Mouse (Mus musculus) testis, adult 2 months (tissue): ENCODE measurements around the gene Rad51b. TPM values are rescaled to one million over a fixed set of nuclear protein-coding genes. Genes with fewer than 3 reads are reported as not detected.

ENCODE experiments used
- H3K27ac ChIP-seq: fragments of 200-500 bp; 2 replicates; pipeline ENCODE4 v1.5.1; 2012; ENCODE audit warnings: low read depth, low read length; ENCODE audit not compliant: control insufficient read depth, insufficient read depth
- H3K27me3 ChIP-seq: fragments of 200-500 bp; 2 replicates; pipeline ENCODE4 v1.6.1; 2012; ENCODE audit warnings: mild to moderate bottlenecking, low read length, moderate library complexity; ENCODE audit not compliant: control insufficient read depth, insufficient read depth
- H3K36me3 ChIP-seq: fragments of 200-500 bp; 2 replicates; pipeline ENCODE4 v1.6.1; 2012; ENCODE audit warnings: mild to moderate bottlenecking, low read length; ENCODE audit not compliant: control insufficient read depth, insufficient read depth
- H3K4me1 ChIP-seq: fragments of 200-500 bp; 2 replicates; pipeline ENCODE4 v1.6.1; 2012; ENCODE audit warnings: low read length; ENCODE audit not compliant: control insufficient read depth, insufficient read depth
- H3K4me3 ChIP-seq: fragments of 200-500 bp; 2 replicates; pipeline ENCODE4 v1.5.1; 2012; ENCODE audit warnings: low read depth, mild to moderate bottlenecking, low read length, moderate library complexity, mixed read lengths; ENCODE audit not compliant: control insufficient read depth
- CTCF ChIP-seq: fragments of 200-500 bp; IDR thresholded peaks from 2 replicates; pipeline ENCODE4 v1.5.1; 2012; ENCODE audit warnings: low read depth, mild to moderate bottlenecking, inconsistent platforms, low read length, moderate library complexity; ENCODE audit not compliant: control insufficient read depth, insufficient read depth, insufficient replicate concordance
- POLR2A ChIP-seq: fragments of 200-500 bp; IDR thresholded peaks from 2 replicates; pipeline ENCODE4 v1.6.1; 2012; ENCODE audit warnings: low read depth, mild to moderate bottlenecking, inconsistent platforms, low read length, moderate library complexity; ENCODE audit not compliant: control insufficient read depth
- polyA plus RNA-seq: library from polyadenylated mRNA; depleted of rRNA; stranded (reverse); fragments of >200 nt; gene quantifications from 2 replicates; pipeline ENCODE4 v1.2.3, GENCODE M21; 2012

Rad51b gene
- polyA plus RNA-seq, 1 experiment: 2.7 TPM

- Histone ChIP-seq H3K27ac (no peak overlapping the region), H3K4me3 (no peak overlapping the region)
Observed at GRCm38 (mm10) chr12:79389971-79390370, 92.9 kb downstream of the Rad51b start.

GRCm38 (mm10) chr12:79393636-79394035 lies 96.6 kb downstream of the Rad51b start:
- Histone ChIP-seq H3K4me1 (no peaks in the 10 kb centered on the region), H3K27me3 (no peaks in the 10 kb centered on the region), H3K4me3 (no peak overlapping the region), H3K36me3 (no peaks in the 10 kb centered on the region), H3K27ac (no peak overlapping the region)
- TF ChIP-seq CTCF (no peak), POLR2A (no peak)

More at GRCm38 (mm10) chr12:79389971-79390370, 92.9 kb downstream of the Rad51b start:
- no peaks in the 10 kb centered on the region for H3K36me3 ChIP-seq
- H3K27me3 ChIP-seq: no peaks in the 10 kb centered on the region
- TF ChIP-seq POLR2A (no peak), CTCF (no peak)
- H3K4me1 ChIP-seq: no peaks in the 10 kb centered on the region

- TF ChIP-seq CTCF: no peak
- TF ChIP-seq POLR2A: no peak
- Histone ChIP-seq H3K27ac (no peak overlapping the region), H3K4me1 (no peaks in the 10 kb centered on the region), H3K4me3 (no peak overlapping the region), H3K36me3 (no peaks in the 10 kb centered on the region), H3K27me3 (no peaks in the 10 kb centered on the region)
Observed at GRCm38 (mm10) chr12:79403992-79404391, 106.9 kb downstream of the Rad51b start.

- H3K36me3 ChIP-seq: no peaks in the 10 kb centered on the region
- TF ChIP-seq POLR2A: no peak
- no peak overlapping the region for H3K4me3 ChIP-seq
- H3K27ac ChIP-seq: no peak overlapping the region
- no peaks in the 10 kb centered on the region for H3K27me3 ChIP-seq
- no peaks in the 10 kb centered on the region for H3K4me1 ChIP-seq
Observed at GRCm38 (mm10) chr12:79404494-79404893, 107.4 kb downstream of the Rad51b start.

GRCm38 (mm10) chr12:79408677-79409076 lies 111.6 kb downstream of the Rad51b start:
- Histone ChIP-seq H3K27ac (no peak overlapping the region), H3K4me3 (no peak overlapping the region), H3K27me3 (no peaks in the 10 kb centered on the region), H3K36me3 (no peaks in the 10 kb centered on the region), H3K4me1 (no peaks in the 10 kb centered on the region)
- TF ChIP-seq CTCF (no peak), POLR2A (no peak)

GRCm38 (mm10) chr12:79409126-79409860 lies 112.2 kb downstream of the Rad51b start:
- H3K27ac ChIP-seq: no peak overlapping the region
- no peaks in the 10 kb centered on the region for H3K4me1 ChIP-seq
- no peaks in the 10 kb centered on the region for H3K36me3 ChIP-seq
- H3K27me3 ChIP-seq: no peaks in the 10 kb centered on the region
- TF ChIP-seq POLR2A (no peak), CTCF (no peak)
- H3K4me3 ChIP-seq: no peak overlapping the region

- no peak overlapping the region for H3K4me3 ChIP-seq
- H3K27me3 ChIP-seq: no peaks in the 10 kb centered on the region
- no peaks in the 10 kb centered on the region for H3K36me3 ChIP-seq
- TF ChIP-seq CTCF (no peak), POLR2A (no peak)
- H3K4me1 ChIP-seq: no peaks in the 10 kb centered on the region
- H3K27ac ChIP-seq: no peak overlapping the region
Observed at GRCm38 (mm10) chr12:79412894-79413507, 115.9 kb downstream of the Rad51b start.

GRCm38 (mm10) chr12:79417360-79417759 lies 120.3 kb downstream of the Rad51b start:
- H3K36me3 ChIP-seq: no peaks in the 10 kb centered on the region

More at GRCm38 (mm10) chr12:79417360-79417759, 120.3 kb downstream of the Rad51b start:
- Histone ChIP-seq H3K4me3 (no peak overlapping the region), H3K27ac (no peak overlapping the region), H3K27me3 (no peaks in the 10 kb centered on the region), H3K4me1 (no peaks in the 10 kb centered on the region)
- TF ChIP-seq POLR2A: no peak
- TF ChIP-seq CTCF: no peak
